Mouse (Mus musculus): ENCODE results near the gene Tmc2.

GRCm38 (mm10) chr2:130295331-130296133 lies 100.5 kb downstream of the Tmc2 start:
- no peak for TF ChIP-seq POLR2A (IDR thresholded peaks at IDR 0.05; ENCODE audit: borderline replicate concordance, low read depth, low read length)
- TF ChIP-seq CTCF (IDR thresholded peaks at IDR 0.05; ENCODE audit: low read depth, low read length), result no peak
